Mouse (Mus musculus): ENCODE measurements at regions not wholly inside any gene's neighbourhood (a gene's known extent, or its start where the extent isn't known, plus 50 kb on each side); places are given as distances from the start of the nearest gene placed in this dataset.

GRCm38 (mm10) chr12:33715997-33716396, 212.2 kb upstream of the Ferd3l start:
- DNase-seq (ENCODE audit: low spot score) = no peak

- DNase-seq (ENCODE audit: low spot score) = no peak
Observed at GRCm38 (mm10) chr12:33717053-33717452, 211.2 kb upstream of the Ferd3l start.

- peak; percentile 3 for DNase-seq (ENCODE audit: low spot score)
Observed at GRCm38 (mm10) chr12:33717601-33718260, 210.5 kb upstream of the Ferd3l start.

GRCm38 (mm10) chr12:33719063-33719462, 209.2 kb upstream of the Ferd3l start:
- no peak for DNase-seq (ENCODE audit: low spot score)

GRCm38 (mm10) chr12:33731937-33732336, 196.3 kb upstream of the Ferd3l start:
- DNase-seq (ENCODE audit: low spot score) = no peak

- no peak for DNase-seq (ENCODE audit: low spot score)
Observed at GRCm38 (mm10) chr12:33775563-33776468, 152.4 kb upstream of the Ferd3l start.

- no peak for DNase-seq (ENCODE audit: low spot score)
Observed at GRCm38 (mm10) chr12:33778477-33778876, 149.7 kb upstream of the Ferd3l start.

- no peak for DNase-seq (ENCODE audit: low spot score)
Observed at GRCm38 (mm10) chr12:33779898-33780297, 148.3 kb upstream of the Ferd3l start.

- DNase-seq (ENCODE audit: low spot score) = no peak
Observed at GRCm38 (mm10) chr12:33804206-33804791, 123.9 kb upstream of the Ferd3l start.

GRCm38 (mm10) chr12:33825571-33825970, 102.7 kb upstream of the Ferd3l start:
- no peak for DNase-seq (ENCODE audit: low spot score)

- no peak for DNase-seq (ENCODE audit: low spot score)
Observed at GRCm38 (mm10) chr12:33849088-33849487, 79.1 kb upstream of the Ferd3l start.

GRCm38 (mm10) chr12:33851736-33852135, 76.5 kb upstream of the Ferd3l start:
- DNase-seq (ENCODE audit: low spot score) = no peak
